Mouse (Mus musculus) CD4-positive, CD25-positive, alpha-beta regulatory T cell, adult 4 months (primary cell): ENCODE results near the gene Cytl1. TPM values are rescaled to one million over a fixed set of nuclear protein-coding genes. Genes with fewer than 3 reads are reported as not detected.

Source experiments
- ATAC-seq: one replicate; pipeline ENCODE4 v1.8.0; 2017
- polyA plus RNA-seq, 2 experiments: library from polyadenylated mRNA; unstranded; fragments of 100-300 nt; shearing (Covaris generic); gene quantifications; one replicate each; pipeline ENCODE4 v1.2.1; 2017

Cytl1 gene
- not detected for polyA plus RNA-seq

- ATAC-seq = no peak
Measured at GRCm38 (mm10) chr5:37735224-37735623, at the start of gene Cytl1. Gene Cytl1 (plus strand): TSS chr5:37735519.

- no peak for ATAC-seq
Measured at GRCm38 (mm10) chr5:37692759-37693158, 42.6 kb upstream of the Cytl1 start.

GRCm38 (mm10) chr5:37695773-37696172 is 39.5 kb upstream of the Cytl1 start:
- ATAC-seq = no peak

DNA sequence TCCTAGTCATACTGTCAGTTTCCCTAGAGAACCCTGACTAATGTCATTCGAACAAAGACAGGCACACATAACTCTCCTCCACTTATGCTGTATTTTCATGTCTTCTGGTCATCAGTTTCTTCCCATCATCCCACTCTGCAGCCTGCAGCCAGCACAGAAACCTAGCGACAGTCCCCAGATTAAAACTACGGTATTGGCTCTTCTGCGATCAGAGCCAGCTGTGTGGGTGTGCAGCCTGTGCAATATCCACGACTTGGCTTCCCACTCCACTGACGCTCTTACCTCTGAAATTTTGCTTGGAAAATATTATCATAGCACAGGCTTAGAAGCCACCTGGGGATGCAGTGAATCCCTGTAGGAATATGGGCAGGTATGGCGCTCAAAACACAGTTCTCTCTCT is 38.0 kb upstream of the Cytl1 start:
- no peak for ATAC-seq

GRCm38 (mm10) chr5:37699757-37700156 is 35.6 kb upstream of the Cytl1 start:
- no peak for ATAC-seq

GRCm38 (mm10) chr5:37704962-37705361 is 30.4 kb upstream of the Cytl1 start:
- no peak for ATAC-seq

GRCm38 (mm10) chr5:37708124-37708523 is 27.2 kb upstream of the Cytl1 start:
- ATAC-seq = no peak

GRCm38 (mm10) chr5:37709257-37709904 is 25.9 kb upstream of the Cytl1 start:
- ATAC-seq = no peak

DNA sequence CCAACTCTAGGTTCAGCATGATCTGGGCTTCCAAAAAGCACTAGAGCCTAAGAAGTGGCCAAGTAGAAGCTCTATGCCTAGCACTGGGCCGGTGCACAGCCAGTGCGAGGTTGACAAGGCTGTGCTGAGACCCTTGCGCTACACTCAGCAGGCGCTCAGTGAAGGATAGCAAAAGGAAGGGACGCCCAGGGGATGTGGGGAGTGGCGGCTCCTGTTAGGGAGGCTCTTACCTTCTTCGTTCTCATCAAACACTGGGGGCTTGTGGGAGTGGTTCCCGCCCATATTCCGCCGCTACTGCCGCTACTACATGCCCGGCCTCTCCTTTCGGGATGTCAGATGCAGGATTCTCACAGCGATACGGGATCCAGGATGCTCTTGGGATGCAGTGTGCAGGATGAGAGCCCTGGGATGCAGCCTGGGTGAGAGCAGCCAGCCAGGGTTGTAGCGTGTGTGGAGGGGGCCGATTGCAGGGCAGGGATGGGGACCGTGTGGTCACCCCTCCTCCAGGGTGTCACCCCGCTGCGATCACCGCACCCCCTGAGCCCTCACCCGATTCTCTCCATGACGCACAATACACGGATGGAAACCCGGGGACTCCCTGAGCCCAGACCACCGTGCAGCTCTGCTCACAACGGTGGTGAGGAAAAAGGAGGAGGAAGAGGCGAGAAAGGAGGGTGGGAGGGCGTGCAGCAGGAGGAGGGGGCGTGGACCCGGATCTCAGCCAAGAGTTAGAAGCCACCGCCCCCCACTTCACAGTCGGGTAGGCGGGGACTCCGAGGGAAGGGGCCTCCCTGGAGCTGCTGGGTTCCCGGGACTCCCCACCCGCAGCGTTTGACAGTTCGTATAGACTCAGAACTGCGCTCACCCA is 18.6 kb upstream of the Cytl1 start, which contains the start of gene Stk32b:
Gene Stk32b, minus strand, starts transcription at position 667 of the 868 bp plus-strand sequence.
- ATAC-seq = no peak

DNA sequence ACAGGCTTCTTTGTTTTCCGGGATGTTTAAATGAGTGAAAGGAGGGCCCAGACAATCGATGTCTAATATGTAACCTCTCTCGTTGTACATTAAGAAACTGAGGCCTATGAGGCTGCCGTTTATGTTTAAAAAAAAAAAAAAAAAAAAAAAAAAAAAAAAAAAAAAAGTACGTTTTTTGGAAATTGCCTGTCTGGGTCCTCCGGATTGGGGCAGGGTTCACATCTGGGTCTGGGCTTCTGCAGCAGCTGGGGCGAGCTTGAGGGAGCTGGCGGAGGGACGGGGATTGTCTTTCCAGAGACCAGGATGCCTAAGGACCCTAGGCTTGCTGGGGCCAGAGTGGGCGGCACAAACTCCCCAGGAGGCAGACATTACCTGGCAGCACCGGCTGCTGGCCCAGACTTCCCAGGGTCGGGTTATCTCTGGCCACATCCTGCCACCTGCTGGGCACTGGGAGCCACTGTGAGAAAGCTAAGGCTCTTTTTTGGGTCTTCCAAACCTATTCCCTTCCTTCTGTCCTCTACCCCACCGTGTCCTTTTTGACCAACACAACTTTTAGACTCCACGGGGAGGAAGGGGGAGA is 17.8 kb upstream of the Cytl1 start:
- no peak for ATAC-seq

DNA sequence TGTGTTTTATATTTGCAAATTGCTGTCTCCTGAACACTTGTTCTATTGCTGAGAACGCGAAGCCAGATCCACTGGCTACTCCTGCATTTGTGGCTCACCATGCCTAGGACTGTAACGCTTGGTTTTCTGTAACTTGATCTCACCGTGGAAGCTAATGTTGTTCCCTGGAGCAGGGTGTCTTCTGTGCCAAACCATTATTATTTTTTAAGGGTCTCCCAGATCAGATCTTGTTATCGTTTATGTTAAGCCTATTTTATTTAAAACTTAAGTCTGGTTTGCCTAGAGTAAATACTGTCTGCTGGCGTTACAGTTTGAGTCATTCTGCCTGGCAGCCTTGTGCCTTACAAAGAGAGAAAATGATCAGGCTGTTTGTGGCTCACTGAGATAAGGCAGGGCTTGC is 14.6 kb upstream of the Cytl1 start:
- no peak for ATAC-seq

- no peak for ATAC-seq
Measured at GRCm38 (mm10) chr5:37725220-37725886, 10.0 kb upstream of the Cytl1 start.

GRCm38 (mm10) chr5:37730781-37731180 is 4.5 kb upstream of the Cytl1 start:
- no peak for ATAC-seq

GRCm38 (mm10) chr5:37736213-37736612 is 894 bp downstream of the Cytl1 start:
- ATAC-seq = no peak

DNA sequence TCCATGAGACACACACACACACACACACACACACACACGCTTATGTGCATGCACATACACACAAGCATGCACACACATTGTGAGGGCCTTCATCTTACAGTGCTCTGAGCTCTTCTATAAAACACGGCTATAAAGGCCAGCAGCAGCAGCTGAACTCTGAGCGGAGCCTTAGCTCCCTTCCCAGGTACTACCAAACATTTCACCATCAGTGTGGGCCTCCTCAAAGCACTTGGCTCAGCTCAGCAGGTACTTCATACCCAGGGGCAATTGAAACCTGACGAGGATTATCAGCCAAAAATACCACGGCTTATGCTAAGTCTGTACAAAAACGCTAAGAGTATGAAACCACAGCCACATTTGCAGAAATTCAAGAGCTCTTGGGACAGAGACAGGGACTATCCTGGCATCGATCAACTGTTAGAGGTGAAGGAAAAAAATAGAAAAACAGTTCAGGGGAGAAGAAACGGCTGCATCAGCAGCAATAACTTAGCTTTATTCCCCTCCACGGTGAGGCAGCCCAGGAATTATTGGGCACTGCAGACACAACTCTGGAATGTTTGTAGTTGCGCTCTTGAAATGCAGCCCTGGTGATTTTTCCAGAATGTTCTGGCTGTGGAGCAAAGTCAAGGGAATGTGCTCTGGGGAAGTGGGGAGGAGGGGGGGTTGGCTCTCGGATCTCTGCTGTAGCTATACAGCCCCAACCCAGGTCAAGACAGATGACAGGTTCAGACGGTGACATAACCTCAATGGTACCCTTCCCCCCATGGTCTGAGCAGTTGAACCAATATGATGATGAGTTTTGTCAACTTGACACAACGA is 8.8 kb downstream of the Cytl1 start:
- ATAC-seq = no peak

GRCm38 (mm10) chr5:37752027-37752967 is 17.0 kb downstream of the Cytl1 start:
- no peak for ATAC-seq

DNA sequence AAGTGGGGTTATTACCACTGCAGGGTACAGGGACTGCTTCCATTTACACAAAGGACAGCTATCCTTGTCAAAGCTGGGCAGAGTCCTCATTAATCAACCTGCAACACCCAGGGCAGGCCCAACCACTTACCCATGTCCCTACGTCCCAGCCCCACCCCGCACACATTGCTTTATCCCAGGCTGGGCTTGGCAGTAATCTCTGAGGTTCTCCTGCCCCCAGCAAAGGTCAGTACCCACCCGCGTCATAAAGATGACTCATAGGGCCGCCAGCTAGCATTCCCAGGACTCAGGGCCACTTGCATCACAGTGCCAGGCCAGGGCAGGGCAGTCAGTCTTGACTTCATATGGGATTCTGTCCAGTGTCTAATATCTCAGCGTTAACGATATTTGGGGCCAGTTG is 18.0 kb downstream of the Cytl1 start:
- no peak for ATAC-seq

DNA sequence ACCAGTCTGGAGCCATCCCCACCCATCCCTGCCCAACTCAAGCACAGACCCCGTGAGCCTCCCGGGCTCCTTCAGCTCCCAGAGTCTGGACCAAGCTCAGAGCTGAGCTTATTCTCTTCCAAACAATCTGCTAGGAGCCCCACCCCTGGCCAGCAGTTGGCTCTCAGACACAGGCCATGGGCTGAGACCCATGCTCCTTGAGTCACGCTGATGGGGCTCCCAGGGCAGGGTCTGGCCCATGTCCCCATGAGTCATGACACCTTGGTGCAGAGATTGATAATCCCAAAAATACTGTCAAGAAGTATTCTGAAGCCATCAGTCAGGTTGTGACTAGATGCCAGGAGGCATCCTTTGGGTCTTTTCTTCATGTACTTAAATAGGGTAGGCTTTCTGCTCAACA is 26.7 kb downstream of the Cytl1 start:
- ATAC-seq = no peak

- no peak for ATAC-seq
Measured at GRCm38 (mm10) chr5:37765851-37766250, 30.5 kb downstream of the Cytl1 start.

DNA sequence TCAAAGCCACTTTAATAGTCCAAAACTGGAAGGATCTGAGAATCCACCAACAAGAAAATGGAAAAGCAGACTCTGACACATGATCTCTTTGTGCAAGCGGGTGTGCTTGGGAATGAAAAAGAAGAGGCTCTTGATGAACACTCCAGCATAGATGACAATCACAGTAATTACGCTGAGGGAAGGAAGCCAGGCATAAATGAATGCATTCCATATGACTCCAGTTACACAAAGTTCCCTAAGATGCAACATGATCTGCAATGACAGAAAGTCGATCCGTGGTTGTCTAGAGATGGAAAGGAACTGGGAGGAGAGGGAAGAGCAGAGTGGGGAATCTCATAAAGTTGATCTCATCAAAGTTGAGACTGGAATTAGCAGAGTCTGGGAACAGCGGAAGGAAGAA is 31.9 kb downstream of the Cytl1 start:
- ATAC-seq = no peak

GRCm38 (mm10) chr5:37769031-37769430 is 33.7 kb downstream of the Cytl1 start:
- ATAC-seq = no peak
